Mouse (Mus musculus): ENCODE data around the gene Decr2. TPM values are rescaled to one million over a fixed set of nuclear protein-coding genes. Genes with fewer than 3 reads are reported as not detected.
"Not testable (repeated sequence)": the region's sequence is repeated elsewhere in the genome, so short reads cannot be mapped to it uniquely, and the experiment has no call there.

Decr2 gene
- polyA plus RNA-seq, 1 experiment from 2014 or later = 27.0 TPM

- no peaks in the 10 kb centered on the region for H3K9me3 ChIP-seq
- no peaks in the 10 kb centered on the region for H3K36me3 ChIP-seq
- H3K4me2 ChIP-seq (replicated peaks) = no peak overlapping the region
- 3% methylated on average over 4 of the region's 4 CpGs for WGBS
- ATAC-seq = no peak
- no peak overlapping the region for H3K4me3 ChIP-seq (replicated peaks)
- H3K27ac ChIP-seq = no peak overlapping the region
- no peak overlapping the region for H3K9ac ChIP-seq (replicated peaks)
- peaks cover 46% of the 10 kb centered on the region for H3K27me3 ChIP-seq
- H3K4me1 ChIP-seq (replicated peaks) = peaks cover 21% of the 10 kb centered on the region
These were observed 20.9 kb upstream of the Decr2 start for GRCm38 (mm10) chr17:26111024-26111423.

DNA sequence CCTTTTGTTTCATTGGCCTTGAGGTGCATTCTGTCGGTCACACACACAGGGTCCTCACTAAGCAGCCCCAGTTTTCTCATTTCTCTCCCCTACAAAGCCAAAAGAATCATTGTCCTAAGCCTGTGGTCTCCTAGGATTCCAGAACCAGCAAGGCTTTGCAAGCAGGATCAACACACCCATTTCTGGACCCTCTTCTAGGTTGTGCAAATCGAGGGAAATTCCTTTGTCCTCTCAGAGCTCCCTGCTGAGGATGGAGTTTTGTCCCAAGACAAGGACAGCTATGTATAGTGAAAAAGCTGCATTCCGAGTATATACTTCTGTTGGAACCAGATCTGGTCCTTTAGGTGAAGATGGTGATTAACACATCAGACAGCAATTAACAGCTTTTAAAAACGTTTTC is 20.0 kb upstream of the Decr2 start:
- no peaks in the 10 kb centered on the region for H3K9me3 ChIP-seq
- no peak overlapping the region for H3K4me2 ChIP-seq (replicated peaks)
- 18% methylated on average over 4 of the region's 4 CpGs for WGBS
- no peak overlapping the region for H3K9ac ChIP-seq (replicated peaks)
- no peaks in the 10 kb centered on the region for H3K36me3 ChIP-seq
- peaks cover 37% of the 10 kb centered on the region for H3K27me3 ChIP-seq
- no peak overlapping the region for H3K27ac ChIP-seq
- ATAC-seq = no peak
- H3K4me3 ChIP-seq (replicated peaks) = no peak overlapping the region
- peaks cover 21% of the 10 kb centered on the region for H3K4me1 ChIP-seq (replicated peaks)

GRCm38 (mm10) chr17:26105619-26106018 is 15.5 kb upstream of the Decr2 start:
- Histone ChIP-seq H3K27me3 (peaks cover 5% of the 10 kb centered on the region; the same call in 1 of the 2 replicates), H3K4me1 (replicated peaks) (peaks cover under 1% of the 10 kb centered on the region; the same call in 1 of the 2 replicates), H3K4me3 (replicated peaks) (no peak overlapping the region), H3K9me3 (no peaks in the 10 kb centered on the region), H3K36me3 (no peaks in the 10 kb centered on the region), H3K9ac (replicated peaks) (no peak overlapping the region), H3K4me2 (replicated peaks) (no peak overlapping the region), H3K27ac (no peak overlapping the region)
- no peak for ATAC-seq
- 67% methylated on average over 3 of the region's 4 CpGs for WGBS

DNA sequence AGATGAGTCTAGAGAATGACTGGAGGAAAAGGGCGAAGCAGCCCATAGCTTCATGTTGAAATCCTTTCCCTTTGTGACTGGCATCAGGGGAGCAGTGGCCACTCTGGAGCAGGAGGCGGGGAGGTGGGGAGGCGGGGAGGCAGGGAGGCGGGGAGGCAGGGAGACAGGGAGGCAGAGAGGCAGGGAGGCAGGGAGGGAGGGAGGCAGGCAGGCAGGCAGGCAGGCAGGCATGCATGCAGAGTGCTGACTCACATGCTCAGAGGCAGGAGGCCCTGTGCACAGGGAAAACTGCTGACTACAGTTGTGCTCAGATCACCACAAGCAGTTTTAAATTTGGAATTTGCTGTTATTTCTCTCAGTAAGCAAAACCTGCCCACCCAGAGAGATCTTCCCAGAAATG is 11.3 kb upstream of the Decr2 start:
- Histone ChIP-seq H3K27me3 (no peaks in the 10 kb centered on the region), H3K4me2 (replicated peaks) (no peak overlapping the region), H3K27ac (no peak overlapping the region), H3K4me3 (replicated peaks) (no peak overlapping the region), H3K9ac (replicated peaks) (no peak overlapping the region), H3K36me3 (no peaks in the 10 kb centered on the region), H3K9me3 (no peaks in the 10 kb centered on the region), H3K4me1 (replicated peaks) (no peaks in the 10 kb centered on the region)
- ATAC-seq = no peak
- 26% methylated on average over 4 of the region's 4 CpGs for WGBS

- Histone ChIP-seq H3K9ac (replicated peaks) (no peak overlapping the region), H3K9me3 (no peaks in the 10 kb centered on the region), H3K36me3 (no peaks in the 10 kb centered on the region), H3K4me1 (replicated peaks) (peaks cover 4% of the 10 kb centered on the region; the same call in 1 of the 2 replicates), H3K4me2 (replicated peaks) (no peak overlapping the region), H3K4me3 (replicated peaks) (no peak overlapping the region), H3K27me3 (no peaks in the 10 kb centered on the region), H3K27ac (no peak overlapping the region)
- 43% methylated on average over 2 of the region's 2 CpGs for WGBS
- no peak for ATAC-seq
These were observed 10.0 kb upstream of the Decr2 start for GRCm38 (mm10) chr17:26100166-26100565.

GRCm38 (mm10) chr17:26099316-26099715 is 9.2 kb upstream of the Decr2 start:
- not testable (repeated sequence) for H3K36me3 ChIP-seq; H3K9ac ChIP-seq (replicated peaks); H3K27ac ChIP-seq; H3K9me3 ChIP-seq; H3K27me3 ChIP-seq; ATAC-seq; H3K4me2 ChIP-seq (replicated peaks); H3K4me3 ChIP-seq (replicated peaks)
- 68% methylated on average over 3 of the region's 3 CpGs for WGBS
- H3K4me1 ChIP-seq (replicated peaks) = peaks cover 11% of the 10 kb centered on the region; the same call in 1 of the 2 replicates

DNA sequence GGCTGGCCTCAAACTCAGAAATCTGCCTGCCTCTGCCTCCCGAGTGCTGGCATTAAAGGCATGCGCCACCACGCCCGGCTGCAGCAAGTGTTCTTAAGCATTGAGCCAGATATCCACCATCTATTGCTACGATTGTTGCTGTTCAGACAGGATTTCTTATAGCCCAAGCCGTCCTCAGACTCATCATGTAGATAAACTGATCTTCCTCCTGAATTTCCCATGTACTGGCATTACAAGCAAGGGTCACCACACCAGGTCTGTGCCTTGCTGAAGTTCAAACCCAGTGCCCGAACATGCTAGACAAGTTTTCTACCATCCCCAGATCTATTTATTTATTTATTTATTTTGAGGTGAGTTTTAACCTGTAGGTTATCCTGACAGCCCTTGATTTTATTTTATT is 8.3 kb upstream of the Decr2 start:
- Histone ChIP-seq H3K27ac (no peak overlapping the region), H3K27me3 (no peaks in the 10 kb centered on the region), H3K9me3 (no peaks in the 10 kb centered on the region), H3K9ac (replicated peaks) (no peak overlapping the region), H3K4me2 (replicated peaks) (no peak overlapping the region), H3K4me1 (replicated peaks) (peaks cover 14% of the 10 kb centered on the region; the same call in 1 of the 2 replicates), H3K36me3 (no peaks in the 10 kb centered on the region), H3K4me3 (replicated peaks) (no peak overlapping the region)
- ATAC-seq = no peak
- 94% methylated on average over 7 of the region's 7 CpGs for WGBS

GRCm38 (mm10) chr17:26095121-26095740 is 5.1 kb upstream of the Decr2 start, which contains the start of gene Nme4:
Gene Nme4 (minus strand): TSS chr17:26095602.
- H3K4me1 ChIP-seq (replicated peaks) = peaks cover 14% of the 10 kb centered on the region; the same call in 1 of the 2 replicates
- peak within 1 kb of the TSS; percentile 31 for H3K27ac ChIP-seq
- H3K4me3 ChIP-seq (replicated peaks) = peak within 1 kb of the TSS; percentile 56
- peak within 1 kb of the TSS; percentile 81 for H3K9ac ChIP-seq (replicated peaks)
- peak within 1 kb of the TSS; percentile 67 for H3K4me2 ChIP-seq (replicated peaks)
- ATAC-seq = peak; percentile 85
- no peaks in the 10 kb centered on the region for H3K36me3 ChIP-seq
- H3K9me3 ChIP-seq = no peaks in the 10 kb centered on the region
- H3K27me3 ChIP-seq = no peaks in the 10 kb centered on the region
- 3% methylated on average over 47 of the region's 47 CpGs for WGBS

DNA sequence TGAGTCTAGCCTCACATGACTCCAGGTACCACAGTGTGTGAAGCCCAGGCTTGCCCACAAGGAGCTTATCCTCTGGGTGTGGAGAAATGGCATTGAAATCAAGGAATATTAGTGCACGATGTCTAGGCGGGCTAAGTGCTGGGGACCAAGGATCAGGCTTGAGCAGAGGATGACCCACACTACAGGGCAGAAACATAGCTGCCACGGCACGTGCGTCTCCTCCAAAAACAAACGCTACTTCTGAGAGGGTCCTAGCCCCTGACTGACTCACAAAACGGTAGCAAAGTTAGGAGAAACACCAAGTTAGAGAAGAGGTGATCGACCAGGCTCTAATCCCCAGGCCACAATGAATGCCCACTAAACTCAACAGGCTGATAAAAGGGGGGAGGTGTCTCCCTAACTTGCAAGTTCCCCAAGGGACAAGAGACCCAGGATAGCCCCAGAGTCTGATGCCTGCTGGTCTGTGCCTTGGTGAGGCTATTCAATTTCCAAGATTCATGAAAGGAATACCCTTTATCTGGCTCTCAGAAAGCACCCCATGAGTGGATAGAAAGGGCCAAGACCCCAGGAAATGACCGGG is 4.5 kb upstream of the Decr2 start:
- H3K9me3 ChIP-seq = no peaks in the 10 kb centered on the region
- no peaks in the 10 kb centered on the region for H3K27me3 ChIP-seq
- H3K36me3 ChIP-seq = no peaks in the 10 kb centered on the region
- WGBS = 22% methylated on average over 9 of the region's 9 CpGs
- H3K27ac ChIP-seq = peak overlapping the region; percentile 31; the same call in 1 of the 2 replicates
- peak overlapping the region; percentile 67 for H3K4me2 ChIP-seq (replicated peaks)
- peak overlapping the region; percentile 56 for H3K4me3 ChIP-seq (replicated peaks)
- H3K4me1 ChIP-seq (replicated peaks) = peaks cover 17% of the 10 kb centered on the region; the same call in 1 of the 2 replicates
- ATAC-seq = no peak
- peak overlapping the region; percentile 81 for H3K9ac ChIP-seq (replicated peaks)

DNA sequence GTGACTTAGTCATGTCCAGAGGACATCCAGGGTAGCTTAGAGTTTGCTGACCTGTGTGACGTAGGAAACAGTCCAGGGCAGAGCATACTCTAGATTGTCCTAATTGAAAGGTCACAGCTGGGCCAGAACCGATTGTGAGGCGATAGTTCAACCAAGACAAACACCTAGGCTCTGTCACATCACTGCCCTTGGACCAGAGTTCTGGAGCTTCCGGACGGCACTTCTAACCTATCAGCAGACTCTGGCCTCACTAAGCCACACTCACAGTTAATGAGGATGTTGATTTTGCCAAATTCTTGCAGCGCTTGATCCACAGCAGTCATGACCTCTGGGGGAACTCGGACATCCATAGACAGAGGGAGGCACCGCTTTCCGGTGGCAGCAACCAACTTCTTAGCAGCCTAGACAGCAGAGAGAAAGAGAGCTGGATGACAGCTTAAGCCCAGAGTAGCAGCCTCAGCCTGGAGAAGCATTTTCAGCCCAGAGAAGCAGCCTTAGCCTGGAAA is 3.0 kb downstream of the Decr2 start:
- no peak overlapping the region for H3K4me2 ChIP-seq (replicated peaks)
- peaks cover 7% of the 10 kb centered on the region for H3K36me3 ChIP-seq
- WGBS = 91% methylated on average over 9 of the region's 9 CpGs
- peaks cover 6% of the 10 kb centered on the region; the same call in 1 of the 2 replicates for H3K4me1 ChIP-seq (replicated peaks)
- no peaks in the 10 kb centered on the region for H3K9me3 ChIP-seq
- H3K27ac ChIP-seq = no peak overlapping the region
- H3K9ac ChIP-seq (replicated peaks) = no peak overlapping the region
- H3K27me3 ChIP-seq = no peaks in the 10 kb centered on the region
- no peak for ATAC-seq
- H3K4me3 ChIP-seq (replicated peaks) = no peak overlapping the region

DNA sequence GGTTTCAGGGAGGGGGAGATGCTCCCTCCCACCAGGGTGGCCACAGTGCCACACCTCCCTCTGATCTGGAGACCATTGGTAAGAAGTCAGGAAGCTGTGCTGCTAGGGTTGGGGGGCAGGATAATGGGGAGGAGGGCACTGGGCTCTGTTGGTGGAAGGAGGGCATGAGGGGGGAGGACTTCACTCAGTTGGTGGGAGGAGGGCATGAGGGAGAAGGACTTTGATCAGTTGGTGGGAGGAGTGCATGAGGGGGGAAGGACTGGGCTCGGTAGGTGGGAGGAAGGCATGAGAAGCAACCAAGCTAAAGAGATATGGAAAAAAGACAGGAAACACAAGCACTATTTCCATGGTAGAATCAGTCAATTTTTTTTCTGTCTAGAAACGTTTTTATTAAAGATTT is 9.3 kb downstream of the Decr2 start:
- Histone ChIP-seq H3K27ac (no peak overlapping the region), H3K4me2 (replicated peaks) (no peak overlapping the region), H3K9ac (replicated peaks) (no peak overlapping the region), H3K27me3 (no peaks in the 10 kb centered on the region), H3K4me1 (replicated peaks) (no peaks in the 10 kb centered on the region), H3K4me3 (replicated peaks) (no peak overlapping the region), H3K9me3 (no peaks in the 10 kb centered on the region), H3K36me3 (peaks cover 7% of the 10 kb centered on the region)
- WGBS = 48% methylated on average over 2 of the region's 2 CpGs
- no peak for ATAC-seq

DNA sequence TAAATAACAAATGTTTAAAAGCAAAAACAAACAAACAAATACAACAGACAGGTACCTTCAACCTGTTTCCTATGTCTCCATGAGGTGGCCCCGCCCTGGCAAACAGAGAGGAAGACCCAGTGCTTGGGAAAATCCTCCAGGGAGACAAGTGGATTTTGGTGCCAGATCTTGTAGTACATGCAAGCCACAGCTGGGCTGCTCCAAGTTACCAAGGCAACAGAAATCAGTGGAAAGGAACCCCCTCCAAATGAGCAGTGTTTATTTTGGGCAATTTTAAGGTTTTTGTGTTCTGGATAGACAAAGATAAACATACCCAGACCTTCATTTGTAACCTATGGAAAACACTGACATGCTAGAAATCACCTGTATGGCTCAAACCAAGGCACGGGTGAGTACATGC is 11.3 kb downstream of the Decr2 start:
- H3K27me3 ChIP-seq = no peaks in the 10 kb centered on the region
- H3K4me2 ChIP-seq (replicated peaks) = no peak overlapping the region
- no peaks in the 10 kb centered on the region for H3K4me1 ChIP-seq (replicated peaks)
- 79% methylated on average over 2 of the region's 2 CpGs for WGBS
- no peak overlapping the region for H3K27ac ChIP-seq
- H3K9me3 ChIP-seq = no peaks in the 10 kb centered on the region
- ATAC-seq = no peak
- H3K9ac ChIP-seq (replicated peaks) = no peak overlapping the region
- H3K4me3 ChIP-seq (replicated peaks) = no peak overlapping the region
- H3K36me3 ChIP-seq = peaks cover 7% of the 10 kb centered on the region

Data from midbrain, embryonic 13.5 days (tissue).